ENCODE assay signal across 8 mouse cellular contexts in the genomic region with DNA sequence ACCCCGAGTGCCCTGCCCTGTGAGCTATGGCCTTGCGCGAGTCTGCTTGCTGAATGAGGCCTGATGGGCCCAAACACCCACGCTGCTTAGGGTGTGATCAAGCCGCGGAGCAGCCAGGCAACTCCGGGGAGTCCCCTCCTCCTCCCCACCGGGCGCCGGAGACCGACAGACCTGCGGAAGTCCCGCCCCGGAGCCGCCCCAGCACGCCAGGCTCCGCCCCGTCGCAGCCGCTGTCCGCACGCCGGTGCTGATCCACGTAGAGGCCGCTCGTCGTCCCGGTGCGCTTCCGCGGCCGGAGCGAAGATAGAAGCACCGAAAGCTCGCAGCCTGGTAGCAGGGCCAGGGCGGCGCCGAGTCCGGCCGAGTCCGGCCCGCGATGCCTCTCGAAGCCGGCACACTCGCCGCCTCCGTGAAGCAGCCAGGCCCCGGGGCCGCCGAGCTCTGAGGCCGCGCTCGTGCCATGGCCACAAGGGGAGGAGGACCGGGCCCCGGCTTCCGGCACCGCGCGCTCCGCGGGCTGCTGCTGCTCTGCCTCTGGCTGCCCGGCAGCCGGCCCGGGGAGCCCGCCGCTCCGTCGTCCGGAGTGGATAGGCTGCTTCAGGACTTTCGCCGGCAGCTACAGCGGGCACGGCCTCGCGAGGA. TPM values are rescaled to one million over a fixed set of nuclear protein-coding genes. Genes with fewer than 3 reads are reported as not detected.
DNase-seq lines count a peak whose midpoint lies in the region; ATAC-seq lines count a peak whose summit lies in the region.

Lrp11 (plus strand) TSS at position 209 of the 642 bp plus-strand sequence.

- H3K27ac ChIP-seq in brown adipose tissue, adult 24 weeks (replicated peaks; ENCODE audit: low read depth, low read length): no peak within 1 kb of the TSS
- no peak within 1 kb of the TSS for H3K27ac ChIP-seq in heart, embryonic 13.5 days (replicated peaks)
- H3K27ac ChIP-seq in liver, embryonic 13.5 days: no peak within 1 kb of the TSS
- no peak within 1 kb of the TSS for H3K27ac ChIP-seq in stomach, embryonic 16.5 days (ENCODE audit: low read length)

- WGBS in heart, embryonic 13.5 days: under 1% methylated on average over 76 of the region's 76 CpGs
- under 1% methylated on average over 63 of the region's 76 CpGs for WGBS in liver, embryonic 13.5 days (ENCODE audit: insufficient replicate concordance)
- WGBS in stomach, embryonic 16.5 days: under 1% methylated on average over 69 of the region's 76 CpGs

- H3K4me1 ChIP-seq in brown adipose tissue, adult 24 weeks (ENCODE audit: control insufficient read depth, insufficient read depth, insufficient read length, low read length): peaks cover 4% of the 10 kb centered on the region
- H3K4me1 ChIP-seq in heart, embryonic 13.5 days: peaks cover 12% of the 10 kb centered on the region
- peaks cover 15% of the 10 kb centered on the region for H3K4me1 ChIP-seq in liver, embryonic 13.5 days (replicated peaks)
- H3K4me1 ChIP-seq in stomach, embryonic 16.5 days (ENCODE audit: control insufficient read depth, insufficient read depth, low read length): peaks cover 7% of the 10 kb centered on the region; the same call in 1 of the 2 replicates

- H3K9me3 ChIP-seq in heart, embryonic 13.5 days: no peaks in the 10 kb centered on the region
- H3K9me3 ChIP-seq in liver, embryonic 13.5 days (replicated peaks): no peaks in the 10 kb centered on the region
- no peaks in the 10 kb centered on the region for H3K9me3 ChIP-seq in stomach, embryonic 16.5 days (replicated peaks; ENCODE audit: control insufficient read depth, low read length)

- DNase-seq in CD4-positive, CD25-positive, alpha-beta regulatory T cell, adult 2 months (ENCODE audit: low read depth, low spot score): peak; percentile 96
- peak; percentile 31 for DNase-seq in fat pad, adult 2 months (ENCODE audit: extremely low read depth, low read depth, low spot score)
- DNase-seq in kidney, postnatal 14 days: peak; percentile 94
- DNase-seq in liver, embryonic 13.5 days: peak; percentile 83
- DNase-seq in neural tube, embryonic 10.5 days (ENCODE audit: extremely low spot score, low spot score): peak; percentile 98

- no peaks in the 10 kb centered on the region for H3K36me3 ChIP-seq in heart, embryonic 13.5 days
- no peaks in the 10 kb centered on the region for H3K36me3 ChIP-seq in liver, embryonic 13.5 days
- no peaks in the 10 kb centered on the region for H3K36me3 ChIP-seq in stomach, embryonic 16.5 days (ENCODE audit: control insufficient read depth, insufficient read depth, low read length)

- H3K4me3 ChIP-seq in brown adipose tissue, adult 24 weeks (ENCODE audit: insufficient read depth, low read depth, low read length): peak within 1 kb of the TSS; percentile 72
- peak within 1 kb of the TSS; percentile 67 for H3K4me3 ChIP-seq in heart, embryonic 13.5 days
- H3K4me3 ChIP-seq in liver, embryonic 13.5 days (replicated peaks): peak within 1 kb of the TSS; percentile 69
- H3K4me3 ChIP-seq in stomach, embryonic 16.5 days (replicated peaks; ENCODE audit: low read length): peak within 1 kb of the TSS; percentile 71

- peaks cover 28% of the 10 kb centered on the region for H3K27me3 ChIP-seq in heart, embryonic 13.5 days (replicated peaks)
- H3K27me3 ChIP-seq in liver, embryonic 13.5 days: peaks cover 29% of the 10 kb centered on the region
- H3K27me3 ChIP-seq in stomach, embryonic 16.5 days (ENCODE audit: control insufficient read depth, insufficient read depth, low read length): peaks cover 16% of the 10 kb centered on the region; the same call in 1 of the 2 replicates

- H3K4me2 ChIP-seq in heart, embryonic 13.5 days: peak within 1 kb of the TSS; percentile 99
- peak within 1 kb of the TSS; percentile 97 for H3K4me2 ChIP-seq in liver, embryonic 13.5 days
- H3K4me2 ChIP-seq in stomach, embryonic 16.5 days (ENCODE audit: low read depth, low read length): peak within 1 kb of the TSS; percentile 98

- peak within 1 kb of the TSS; percentile 81 for H3K9ac ChIP-seq in heart, embryonic 13.5 days
- peak within 1 kb of the TSS; percentile 56 for H3K9ac ChIP-seq in liver, embryonic 13.5 days
- peak within 1 kb of the TSS; percentile 75 for H3K9ac ChIP-seq in stomach, embryonic 16.5 days (ENCODE audit: low read length)

- peak; percentile 83 for ATAC-seq in heart, embryonic 13.5 days (ENCODE audit: extremely low read depth, insufficient number of reproducible peaks, low FRiP score, low TSS enrichment)
- ATAC-seq in liver, embryonic 13.5 days (ENCODE audit: low read depth): peak; percentile 90
- peak; percentile 96 for ATAC-seq in stomach, embryonic 16.5 days (ENCODE audit: insufficient read depth, low FRiP score)

RNA-seq across cellular contexts. Expression of gene Lrp11, which starts in this region (rescaled TPM):
- 1.6 and 2.0 TPM in 2 replicates for polyA plus RNA-seq in brown adipose tissue, adult 24 weeks (2012; ENCODE audit: insufficient read depth, insufficient read length, missing spikeins)
- polyA plus RNA-seq in heart, embryonic 13.5 days (2015; fragmentation: Nextera tagmentation; extraction: Ambion mirVana): 1.5 and 1.9 TPM in 2 replicates
- 0.48 and 0.52 TPM in 2 replicates for polyA plus RNA-seq in liver, embryonic 13.5 days (2015; fragmentation: Nextera tagmentation; extraction: Ambion mirVana)
- polyA plus RNA-seq in stomach, embryonic 16.5 days (2015; fragmentation: Nextera tagmentation; extraction: Ambion mirVana): 2.3 and 2.9 TPM in 2 replicates

Comparison
In these comparisons a context has a peak if more than half of its experiments do, and no peak if none do; other contexts are left out.
1. Peak in DNase-seq, ATAC-seq, H3K4me3 ChIP-seq, H3K9ac ChIP-seq and H3K4me2 ChIP-seq in liver, embryonic 13.5 days; RNA of the gene not detected or under 1 TPM.
2. DNase-seq: peak in every context shown above with its lines; median percentile 98 in neural tube, embryonic 10.5 days; 96 in CD4-positive, CD25-positive, alpha-beta regulatory T cell, adult 2 months; 94 in kidney, postnatal 14 days; 83 in liver, embryonic 13.5 days; 31 in fat pad, adult 2 months.